Mouse (Mus musculus): ENCODE results near the gene Bcap31. TPM values are rescaled to one million over a fixed set of nuclear protein-coding genes. Genes with fewer than 3 reads are reported as not detected.

Bcap31 gene
- total RNA-seq (2023) = 122 TPM

GRCm38 (mm10) chrX:73716109-73716661 is at the start of gene Bcap31, which contains the start of gene Abcd1:
Bcap31 (minus strand) TSS chrX:73716175.
Abcd1 (plus strand) TSS chrX:73716597.

GRCm38 (mm10) chrX:73756334-73757140 is 40.6 kb upstream of the Bcap31 start, which contains the start of gene Plxnb3:
Plxnb3 (plus strand) TSS chrX:73757090.

GRCm38 (mm10) chrX:73672879-73673618 is 42.9 kb downstream of the Bcap31 start, which contains the start of gene Slc6a8:
Slc6a8 (plus strand) TSS chrX:73673150.

GRCm38 (mm10) chrX:73659575-73660283 is 56.2 kb downstream of the Bcap31 start, which contains the start of gene Pnck:
Pnck (minus strand) TSS chrX:73660117.

GRCm38 (mm10) chrX:73639255-73639675 is 76.7 kb downstream of the Bcap31 start, which contains the start of gene Dusp9:
Dusp9 (plus strand) TSS chrX:73639419.

Other genes starting within 250 kb of the Bcap31 start
- gene Bgn, start 232.6 kb downstream of the Bcap31 start, total RNA-seq (2023) = 2.8 TPM
- gene Atp2b3, start 213.1 kb downstream of the Bcap31 start, total RNA-seq (2023) = not detected
- gene Dusp9, start 76.8 kb downstream of the Bcap31 start, total RNA-seq (2023) = 0.27 TPM
- 0.92 TPM for gene Pnck, start 56.1 kb downstream of the Bcap31 start, total RNA-seq (2023)
- gene Slc6a8, start 43.0 kb downstream of the Bcap31 start, total RNA-seq (2023) = 1.0 TPM
- 39.5 TPM for gene Abcd1, start 422 bp upstream of the Bcap31 start, total RNA-seq (2023)
- gene Plxnb3, start 40.9 kb upstream of the Bcap31 start, total RNA-seq (2023) = not detected
- 7.0 TPM for gene Srpk3, start 58.2 kb upstream of the Bcap31 start, total RNA-seq (2023)
- gene Idh3g, start 70.7 kb upstream of the Bcap31 start, total RNA-seq (2023) = 137 TPM
- 106 TPM for gene Ssr4, start 70.9 kb upstream of the Bcap31 start, total RNA-seq (2023)
- gene Pdzd4, start 108.8 kb upstream of the Bcap31 start, total RNA-seq (2023) = 3.0 TPM
- gene Avpr2, start 175.9 kb upstream of the Bcap31 start, total RNA-seq (2023) = not detected
- 50.8 TPM for gene L1cam, start 179.9 kb upstream of the Bcap31 start, total RNA-seq (2023)
- 295 TPM for gene Arhgap4, start 205.7 kb upstream of the Bcap31 start, total RNA-seq (2023)
- 70.7 TPM for gene Naa10, start 205.8 kb upstream of the Bcap31 start, total RNA-seq (2023)
- gene Renbp, start 214.7 kb upstream of the Bcap31 start, total RNA-seq (2023) = 5.5 TPM